Mouse (Mus musculus) cerebellum, adult 9-10 months (tissue): ENCODE measurements around the gene Nags.
"Not testable (repeated sequence)": the region's sequence is repeated elsewhere in the genome, so short reads cannot be mapped to it uniquely, and the experiment has no call there.

ENCODE experiments used
- DNase-seq: peaks from one replicate; pipeline ENCODE4 v3.0.0; 2022

Nags gene

GRCm38 (mm10) chr11:102158024-102158423, 12.7 kb downstream of the Nags start:
- DNase-seq = not testable (repeated sequence)

- DNase-seq = peak; percentile 79
These were observed 14.5 kb downstream of the Nags start for GRCm38 (mm10) chr11:102159781-102160180.

- DNase-seq = peak; percentile 76
These were observed 20.8 kb downstream of the Nags start for GRCm38 (mm10) chr11:102165971-102166722.

- DNase-seq = no peak
These were observed 22.2 kb downstream of the Nags start for GRCm38 (mm10) chr11:102167539-102167938.

GRCm38 (mm10) chr11:102168689-102169088, 23.4 kb downstream of the Nags start:
- no peak for DNase-seq

- DNase-seq = no peak
These were observed 34.5 kb downstream of the Nags start for GRCm38 (mm10) chr11:102179836-102180235.

GRCm38 (mm10) chr11:102184253-102184645, 38.9 kb downstream of the Nags start:
- no peak for DNase-seq

GRCm38 (mm10) chr11:102184646-102185495, 39.6 kb downstream of the Nags start, which contains the start of gene Lsm12:
Lsm12 (minus strand) TSS chr11:102185296.
- DNase-seq = peak; percentile 95

- DNase-seq = no peak
These were observed 40.4 kb downstream of the Nags start for GRCm38 (mm10) chr11:102185677-102186076.

- no peak for DNase-seq
These were observed 40.9 kb downstream of the Nags start for GRCm38 (mm10) chr11:102186235-102186634.

GRCm38 (mm10) chr11:102188980-102189379, 43.7 kb downstream of the Nags start:
- DNase-seq = no peak

- peak; percentile 90 for DNase-seq
These were observed 44.4 kb downstream of the Nags start, which contains the start of gene G6pc3 for GRCm38 (mm10) chr11:102189461-102190436. G6pc3 (plus strand) TSS chr11:102189620.

GRCm38 (mm10) chr11:102190848-102191247, 45.5 kb downstream of the Nags start:
- no peak for DNase-seq

GRCm38 (mm10) chr11:102193657-102194440, 48.5 kb downstream of the Nags start:
- peak; percentile 19 for DNase-seq

- DNase-seq = peak; percentile 42
These were observed 50.9 kb downstream of the Nags start for GRCm38 (mm10) chr11:102196018-102196797.

- no peak for DNase-seq
These were observed 52.9 kb downstream of the Nags start for GRCm38 (mm10) chr11:102198245-102198644.
